Mouse (Mus musculus) embryonic fibroblast, embryonic 13.5 days (primary cell): ENCODE measurements at regions not wholly inside any gene's neighbourhood (a gene's known extent, or its start where the extent isn't known, plus 50 kb on each side); places are given as distances from the start of the nearest gene placed in this dataset.

Experiments used
- CTCF ChIP-seq: IDR thresholded peaks from 2 replicates; pipeline ENCODE4 v1.5.1; 2011; ENCODE audit warnings: mild to moderate bottlenecking, control low read depth, low read length, moderate library complexity, borderline replicate concordance; ENCODE audit not compliant: insufficient read depth
- POLR2A ChIP-seq: IDR thresholded peaks from 2 replicates; pipeline ENCODE4 v1.6.1; 2011; ENCODE audit warnings: low read depth, mild to moderate bottlenecking, control low read depth, low read length, moderate library complexity

GRCm38 (mm10) chr2:146745683-146746047, 110.0 kb upstream of the Kiz start:
- TF ChIP-seq POLR2A = no peak
- no peak for TF ChIP-seq CTCF
